Mouse (Mus musculus): ENCODE data around the gene 4933402J07Rik. TPM values are rescaled to one million over a fixed set of nuclear protein-coding genes. Genes with fewer than 3 reads are reported as not detected.

The 4933402J07Rik gene
- not detected in 2 replicates for polyA plus RNA-seq (2012; rRNA removed)
- not detected in 2 replicates for polyA plus RNA-seq (2014; fragmentation: Nextera tagmentation; extraction: Ambion mirVana)

DNA sequence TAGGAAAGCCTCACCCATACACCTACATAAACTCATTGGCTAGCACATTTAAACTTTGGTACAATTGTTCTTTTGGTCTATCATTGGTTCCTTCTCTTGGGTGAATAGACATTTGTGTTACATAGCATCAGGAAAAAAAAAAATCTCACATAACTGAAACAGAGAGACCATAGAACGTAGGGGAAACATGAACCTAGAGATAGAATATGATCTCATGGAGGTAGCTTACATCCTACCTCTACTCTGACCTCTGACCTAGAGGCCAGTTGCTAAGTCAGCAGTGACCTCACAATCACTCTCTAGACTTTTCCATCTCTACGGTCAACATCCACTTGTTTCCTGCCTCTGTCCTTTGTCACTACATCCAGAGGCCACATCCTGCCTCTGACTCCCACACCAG, at the start of gene 4933402J07Rik:
4933402J07Rik (plus strand) TSS at position 301 of the 400 bp plus-strand sequence.
- no peak within 1 kb of the TSS for H3K9ac ChIP-seq (replicated peaks)
- no peak for TF ChIP-seq EP300 (IDR thresholded peaks at IDR 0.05; ENCODE audit: low read depth)
- no peak for TF ChIP-seq CTCF (IDR thresholded peaks at IDR 0.05; ENCODE audit: low read depth)
- H3K9me3 ChIP-seq (ENCODE audit: control insufficient read depth, low read length) = no peaks in the 10 kb centered on the region
- no peaks in the 10 kb centered on the region for H3K36me3 ChIP-seq (replicated peaks; ENCODE audit: control insufficient read depth, insufficient read depth, low read depth)
- DNase-seq (ENCODE audit: low read depth in 3 of 3, low spot score in 3 of 3) (no peak), ATAC-seq (ENCODE audit: insufficient read depth) (no peak)
- H3K4me3 ChIP-seq (ENCODE audit: insufficient read depth in 1 of 2, low read depth in 2 of 2, low read length in 2 of 2) = no peak within 1 kb of the TSS
- no peaks in the 10 kb centered on the region for H3K4me1 ChIP-seq (replicated peaks; ENCODE audit: control insufficient read depth in 2 of 2, insufficient read depth in 2 of 2, low read length in 1 of 2)
- no peak within 1 kb of the TSS for H3K4me2 ChIP-seq (ENCODE audit: low read depth)
- H3K27ac ChIP-seq = no peak within 1 kb of the TSS
- H3K27me3 ChIP-seq (ENCODE audit: control insufficient read depth, insufficient read depth, low read length) = no peaks in the 10 kb centered on the region
- 20% methylated on average over 2 of the region's 2 CpGs for WGBS (ENCODE audit: insufficient replicate concordance)

DNA sequence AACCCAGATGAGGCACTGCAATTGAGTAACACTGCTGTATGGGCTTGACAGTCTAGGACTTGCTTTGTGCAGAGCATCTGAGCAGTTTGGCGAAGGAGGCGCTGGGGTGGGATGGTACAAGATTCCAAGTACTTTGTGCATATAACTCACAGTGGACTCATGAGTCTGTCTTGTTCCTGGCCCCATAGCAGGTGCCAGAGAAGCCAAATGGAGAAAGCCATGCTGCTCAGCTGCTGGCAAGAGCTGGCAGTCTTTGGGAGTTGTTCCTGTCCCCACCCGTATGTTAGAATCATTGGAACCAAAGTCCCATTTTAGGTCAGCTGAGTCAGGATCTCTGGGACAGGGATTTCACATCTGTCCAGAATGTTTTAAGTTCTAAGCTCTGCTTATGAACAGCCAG, 46.5 kb upstream of the 4933402J07Rik start:
- H3K36me3 ChIP-seq (replicated peaks; ENCODE audit: control insufficient read depth, insufficient read depth, low read depth) = no peaks in the 10 kb centered on the region
- ATAC-seq (ENCODE audit: insufficient read depth) (no peak), DNase-seq (ENCODE audit: low read depth in 3 of 3, low spot score in 3 of 3) (no peak)
- TF ChIP-seq EP300 (IDR thresholded peaks at IDR 0.05; ENCODE audit: low read depth) (no peak), CTCF (IDR thresholded peaks at IDR 0.05; ENCODE audit: low read depth) (no peak)
- no peak overlapping the region for H3K4me2 ChIP-seq (ENCODE audit: low read depth)
- no peak overlapping the region for H3K4me3 ChIP-seq (ENCODE audit: insufficient read depth in 1 of 2, low read depth in 2 of 2, low read length in 2 of 2)
- H3K27ac ChIP-seq = no peak overlapping the region
- no peaks in the 10 kb centered on the region for H3K4me1 ChIP-seq (replicated peaks; ENCODE audit: control insufficient read depth in 2 of 2, insufficient read depth in 2 of 2, low read length in 1 of 2)
- H3K9me3 ChIP-seq (ENCODE audit: control insufficient read depth, low read length) = no peaks in the 10 kb centered on the region
- no peak overlapping the region for H3K9ac ChIP-seq (replicated peaks)
- no peaks in the 10 kb centered on the region for H3K27me3 ChIP-seq (ENCODE audit: control insufficient read depth, insufficient read depth, low read length)
- WGBS (ENCODE audit: insufficient replicate concordance) = 67% methylated on average over 3 of the region's 3 CpGs

GRCm38 (mm10) chr8:87525006-87525405, 38.6 kb upstream of the 4933402J07Rik start:
- WGBS (ENCODE audit: insufficient replicate concordance) = 71% methylated on average over 1 of the region's 1 CpGs
- ATAC-seq (ENCODE audit: insufficient read depth) = no peak
- H3K4me1 ChIP-seq (replicated peaks; ENCODE audit: control insufficient read depth in 2 of 2, insufficient read depth in 2 of 2, low read length in 1 of 2) = no peaks in the 10 kb centered on the region
- H3K4me3 ChIP-seq (ENCODE audit: insufficient read depth in 1 of 2, low read depth in 2 of 2, low read length in 2 of 2) = no peak overlapping the region
- H3K9ac ChIP-seq (replicated peaks) = no peak overlapping the region
- no peak overlapping the region for H3K27ac ChIP-seq
- no peaks in the 10 kb centered on the region for H3K9me3 ChIP-seq (ENCODE audit: control insufficient read depth, low read length)
- DNase-seq (ENCODE audit: low read depth in 3 of 3, low spot score in 3 of 3) = no peak
- TF ChIP-seq EP300 (IDR thresholded peaks at IDR 0.05; ENCODE audit: low read depth) = no peak
- no peak for TF ChIP-seq CTCF (IDR thresholded peaks at IDR 0.05; ENCODE audit: low read depth)
- no peaks in the 10 kb centered on the region for H3K36me3 ChIP-seq (replicated peaks; ENCODE audit: control insufficient read depth, insufficient read depth, low read depth)
- no peaks in the 10 kb centered on the region for H3K27me3 ChIP-seq (ENCODE audit: control insufficient read depth, insufficient read depth, low read length)
- H3K4me2 ChIP-seq (ENCODE audit: low read depth) = no peak overlapping the region

- Histone ChIP-seq H3K9ac (replicated peaks) (no peak overlapping the region), H3K9me3 (ENCODE audit: control insufficient read depth, low read length) (no peaks in the 10 kb centered on the region), H3K4me2 (ENCODE audit: low read depth) (no peak overlapping the region), H3K27ac (no peak overlapping the region), H3K4me1 (replicated peaks; ENCODE audit: control insufficient read depth in 2 of 2, insufficient read depth in 2 of 2, low read length in 1 of 2) (no peaks in the 10 kb centered on the region), H3K36me3 (replicated peaks; ENCODE audit: control insufficient read depth, insufficient read depth, low read depth) (no peaks in the 10 kb centered on the region), H3K27me3 (ENCODE audit: control insufficient read depth, insufficient read depth, low read length) (no peaks in the 10 kb centered on the region), H3K4me3 (ENCODE audit: insufficient read depth in 1 of 2, low read depth in 2 of 2, low read length in 2 of 2) (no peak overlapping the region)
- no peak for DNase-seq (ENCODE audit: low read depth in 3 of 3, low spot score in 3 of 3)
- WGBS (ENCODE audit: insufficient replicate concordance) = 34% methylated on average over 4 of the region's 4 CpGs
- no peak for ATAC-seq (ENCODE audit: insufficient read depth)
- no peak for TF ChIP-seq CTCF (IDR thresholded peaks at IDR 0.05; ENCODE audit: low read depth)
Observed at GRCm38 (mm10) chr8:87531176-87531575, 32.5 kb upstream of the 4933402J07Rik start.

GRCm38 (mm10) chr8:87533476-87533875, 30.2 kb upstream of the 4933402J07Rik start:
- ATAC-seq (ENCODE audit: insufficient read depth) (no peak), DNase-seq (ENCODE audit: low read depth in 3 of 3, low spot score in 3 of 3) (no peak)
- TF ChIP-seq CTCF (IDR thresholded peaks at IDR 0.05; ENCODE audit: low read depth) (no peak), EP300 (IDR thresholded peaks at IDR 0.05; ENCODE audit: low read depth) (no peak)
- WGBS (ENCODE audit: insufficient replicate concordance) = 46% methylated on average over 4 of the region's 4 CpGs
- Histone ChIP-seq H3K27ac (no peak overlapping the region), H3K4me1 (replicated peaks; ENCODE audit: control insufficient read depth in 2 of 2, insufficient read depth in 2 of 2, low read length in 1 of 2) (no peaks in the 10 kb centered on the region), H3K4me3 (ENCODE audit: insufficient read depth in 1 of 2, low read depth in 2 of 2, low read length in 2 of 2) (no peak overlapping the region), H3K4me2 (ENCODE audit: low read depth) (no peak overlapping the region), H3K27me3 (ENCODE audit: control insufficient read depth, insufficient read depth, low read length) (no peaks in the 10 kb centered on the region), H3K9me3 (ENCODE audit: control insufficient read depth, low read length) (no peaks in the 10 kb centered on the region), H3K36me3 (replicated peaks; ENCODE audit: control insufficient read depth, insufficient read depth, low read depth) (no peaks in the 10 kb centered on the region), H3K9ac (replicated peaks) (no peak overlapping the region)
